Mouse (Mus musculus): ENCODE measurements around the gene Ccdc30.

Gene Ccdc30

GRCm38 (mm10) chr4:119415072-119415753, at the start of gene Ccdc30:
Gene Ccdc30 (minus strand): TSS chr4:119415521.
- peak; percentile 91 for DNase-seq

GRCm38 (mm10) chr4:119463756-119464419, 48.6 kb upstream of the Ccdc30 start:
- no peak for DNase-seq

- DNase-seq = peak; percentile 89
These were observed 47.8 kb upstream of the Ccdc30 start for GRCm38 (mm10) chr4:119462858-119463755.

GRCm38 (mm10) chr4:119462457-119462856, 47.1 kb upstream of the Ccdc30 start:
- no peak for DNase-seq

GRCm38 (mm10) chr4:119460728-119461141, 45.4 kb upstream of the Ccdc30 start:
- peak; percentile 87 for DNase-seq

- peak; percentile 51 for DNase-seq
These were observed 45.0 kb upstream of the Ccdc30 start for GRCm38 (mm10) chr4:119460296-119460695.

- no peak for DNase-seq
These were observed 38.2 kb upstream of the Ccdc30 start for GRCm38 (mm10) chr4:119453533-119453932.

- DNase-seq = no peak
These were observed 37.8 kb upstream of the Ccdc30 start for GRCm38 (mm10) chr4:119453128-119453527.

- DNase-seq = no peak
These were observed 35.1 kb upstream of the Ccdc30 start for GRCm38 (mm10) chr4:119450436-119450835.

- DNase-seq = no peak
These were observed 32.5 kb upstream of the Ccdc30 start for GRCm38 (mm10) chr4:119447786-119448185.

- DNase-seq = no peak
These were observed 31.9 kb upstream of the Ccdc30 start for GRCm38 (mm10) chr4:119447261-119447660.

- no peak for DNase-seq
These were observed 27.2 kb upstream of the Ccdc30 start for GRCm38 (mm10) chr4:119442539-119442938.

- DNase-seq = no peak
These were observed 26.5 kb upstream of the Ccdc30 start for GRCm38 (mm10) chr4:119441836-119442235.

- no peak for DNase-seq
These were observed 22.6 kb upstream of the Ccdc30 start for GRCm38 (mm10) chr4:119437936-119438335.

- DNase-seq = peak; percentile 73
These were observed 15.4 kb upstream of the Ccdc30 start for GRCm38 (mm10) chr4:119430678-119431077.

- DNase-seq = no peak
These were observed 12.4 kb upstream of the Ccdc30 start for GRCm38 (mm10) chr4:119427680-119428079.

- DNase-seq = no peak
These were observed 10.3 kb upstream of the Ccdc30 start for GRCm38 (mm10) chr4:119425601-119426000.

- no peak for DNase-seq
These were observed 9.8 kb upstream of the Ccdc30 start for GRCm38 (mm10) chr4:119425077-119425476.

GRCm38 (mm10) chr4:119422294-119422964, 7.1 kb upstream of the Ccdc30 start, which contains the start of the genes Ppcs and Zmynd12:
Gene Ppcs (minus strand): TSS chr4:119422420.
Gene Zmynd12 (plus strand): TSS chr4:119422814.
- peak; percentile 92 for DNase-seq

GRCm38 (mm10) chr4:119421921-119422293, 6.6 kb upstream of the Ccdc30 start:
- DNase-seq = no peak

GRCm38 (mm10) chr4:119421191-119421590, 5.9 kb upstream of the Ccdc30 start:
- DNase-seq = no peak

GRCm38 (mm10) chr4:119417894-119418293, 2.6 kb upstream of the Ccdc30 start:
- no peak for DNase-seq

GRCm38 (mm10) chr4:119417270-119417669, 1.9 kb upstream of the Ccdc30 start:
- no peak for DNase-seq
